Mouse (Mus musculus): Measurements from ENCODE around the gene Mthfs.
"Not testable (repeated sequence)": the region's sequence is repeated elsewhere in the genome, so short reads cannot be mapped to it uniquely, and the experiment has no call there.

DNA sequence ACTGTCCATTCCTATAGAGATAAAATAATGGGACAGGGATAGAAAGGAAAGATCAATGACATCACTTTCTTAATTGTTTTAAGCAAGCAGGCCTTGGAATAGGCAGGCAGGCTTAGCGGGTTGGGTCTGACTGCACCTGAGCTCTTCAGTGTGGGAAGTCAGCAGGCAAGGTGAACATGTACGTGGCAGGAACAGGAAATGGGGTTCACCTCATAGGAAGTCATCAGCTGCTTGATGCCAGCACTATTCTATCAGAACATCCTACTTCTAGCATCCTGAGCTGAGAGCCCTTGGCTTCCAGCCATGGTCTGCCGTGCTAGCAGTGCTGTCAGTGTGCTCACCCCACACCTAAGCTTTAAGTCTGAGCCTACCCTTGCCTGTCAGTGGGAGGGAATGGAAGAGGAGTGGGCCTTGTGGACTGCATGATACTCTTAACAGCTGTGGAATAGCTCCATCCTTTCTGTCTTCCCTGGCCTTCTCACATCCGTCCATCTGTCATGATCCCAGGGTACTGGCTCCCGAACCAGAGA is 28.6 kb downstream of the Mthfs start:
- TF ChIP-seq POLR2A (IDR thresholded peaks at IDR 0.05; ENCODE audit: borderline replicate concordance, insufficient read depth, low read length); CTCF (IDR thresholded peaks at IDR 0.05; ENCODE audit: borderline replicate concordance, insufficient read depth, low read depth, low read length): not testable (repeated sequence)
